Mouse (Mus musculus): ENCODE data around the gene Foxa1. TPM values are rescaled to one million over a fixed set of nuclear protein-coding genes. Genes with fewer than 3 reads are reported as not detected.

Gene Foxa1
- 1.2 and 1.3 TPM in 2 replicates for polyA plus RNA-seq (2011; ENCODE audit: insufficient read length, low read depth, missing spikeins)

- H3K4me1 ChIP-seq (ENCODE audit: control insufficient read depth, insufficient read depth, low read length): no peaks in the 10 kb centered on the region
- H3K4me3 ChIP-seq (ENCODE audit: insufficient read depth, low read length): 0 out of 2 replicates have a peak within 1 kb of the TSS, but pooled peaks have one; percentile 11
- no peak for TF ChIP-seq CTCF (IDR thresholded peaks at IDR 0.05; ENCODE audit: borderline replicate concordance, insufficient read depth, low read length)
- TF ChIP-seq POLR2A (IDR thresholded peaks at IDR 0.05; ENCODE audit: low read depth, low read length): no peak
- H3K27ac ChIP-seq (ENCODE audit: insufficient read depth, low read length): no peak within 1 kb of the TSS
These were observed at the start of gene Foxa1 for GRCm38 (mm10) chr12:57546415-57547201. Gene Foxa1 (minus strand): TSS chr12:57546916.

- Histone ChIP-seq H3K4me1 (ENCODE audit: control insufficient read depth, insufficient read depth, low read length) (no peaks in the 10 kb centered on the region), H3K4me3 (ENCODE audit: insufficient read depth, low read length) (peak overlapping the region; percentile 10; the same call in 1 of the 2 replicates), H3K27ac (ENCODE audit: insufficient read depth, low read length) (no peak overlapping the region)
- TF ChIP-seq CTCF (IDR thresholded peaks at IDR 0.05; ENCODE audit: borderline replicate concordance, insufficient read depth, low read length): peak; percentile 23; the same call in 1 of the 2 replicates
- no peak for TF ChIP-seq POLR2A (IDR thresholded peaks at IDR 0.05; ENCODE audit: low read depth, low read length)
These were observed 29.4 kb upstream of the Foxa1 start for GRCm38 (mm10) chr12:57575931-57576628.

GRCm38 (mm10) chr12:57572415-57572814, 25.7 kb upstream of the Foxa1 start:
- Histone ChIP-seq H3K4me1 (ENCODE audit: control insufficient read depth, insufficient read depth, low read length) (no peaks in the 10 kb centered on the region), H3K27ac (ENCODE audit: insufficient read depth, low read length) (no peak overlapping the region), H3K4me3 (ENCODE audit: insufficient read depth, low read length) (no peak overlapping the region)
- TF ChIP-seq CTCF (IDR thresholded peaks at IDR 0.05; ENCODE audit: borderline replicate concordance, insufficient read depth, low read length) (no peak), POLR2A (IDR thresholded peaks at IDR 0.05; ENCODE audit: low read depth, low read length) (no peak)

GRCm38 (mm10) chr12:57571773-57572172, 25.1 kb upstream of the Foxa1 start:
- H3K4me1 ChIP-seq (ENCODE audit: control insufficient read depth, insufficient read depth, low read length): no peaks in the 10 kb centered on the region
- H3K4me3 ChIP-seq (ENCODE audit: insufficient read depth, low read length): no peak overlapping the region
- no peak overlapping the region for H3K27ac ChIP-seq (ENCODE audit: insufficient read depth, low read length)
- TF ChIP-seq CTCF (IDR thresholded peaks at IDR 0.05; ENCODE audit: borderline replicate concordance, insufficient read depth, low read length): no peak
- TF ChIP-seq POLR2A (IDR thresholded peaks at IDR 0.05; ENCODE audit: low read depth, low read length): no peak

GRCm38 (mm10) chr12:57563909-57564308, 17.2 kb upstream of the Foxa1 start, which contains the start of gene Ttc6:
Gene Ttc6 (plus strand): TSS chr12:57564113.
- Histone ChIP-seq H3K4me1 (ENCODE audit: control insufficient read depth, insufficient read depth, low read length) (no peaks in the 10 kb centered on the region), H3K27ac (ENCODE audit: insufficient read depth, low read length) (no peak within 1 kb of the TSS), H3K4me3 (ENCODE audit: insufficient read depth, low read length) (no peak within 1 kb of the TSS)
- TF ChIP-seq CTCF (IDR thresholded peaks at IDR 0.05; ENCODE audit: borderline replicate concordance, insufficient read depth, low read length) (no peak), POLR2A (IDR thresholded peaks at IDR 0.05; ENCODE audit: low read depth, low read length) (no peak)

- Histone ChIP-seq H3K27ac (ENCODE audit: insufficient read depth, low read length) (no peak overlapping the region), H3K4me1 (ENCODE audit: control insufficient read depth, insufficient read depth, low read length) (no peaks in the 10 kb centered on the region), H3K4me3 (ENCODE audit: insufficient read depth, low read length) (no peak overlapping the region)
- TF ChIP-seq POLR2A (IDR thresholded peaks at IDR 0.05; ENCODE audit: low read depth, low read length) (no peak), CTCF (IDR thresholded peaks at IDR 0.05; ENCODE audit: borderline replicate concordance, insufficient read depth, low read length) (no peak)
These were observed 7.4 kb upstream of the Foxa1 start for GRCm38 (mm10) chr12:57554091-57554490.

- no peak overlapping the region for H3K27ac ChIP-seq (ENCODE audit: insufficient read depth, low read length)
- H3K4me1 ChIP-seq (ENCODE audit: control insufficient read depth, insufficient read depth, low read length): no peaks in the 10 kb centered on the region
- no peak overlapping the region for H3K4me3 ChIP-seq (ENCODE audit: insufficient read depth, low read length)
- TF ChIP-seq CTCF (IDR thresholded peaks at IDR 0.05; ENCODE audit: borderline replicate concordance, insufficient read depth, low read length): no peak
- TF ChIP-seq POLR2A (IDR thresholded peaks at IDR 0.05; ENCODE audit: low read depth, low read length): no peak
These were observed 5.6 kb upstream of the Foxa1 start for GRCm38 (mm10) chr12:57552286-57552685.

- Histone ChIP-seq H3K4me1 (ENCODE audit: control insufficient read depth, insufficient read depth, low read length) (no peaks in the 10 kb centered on the region), H3K4me3 (ENCODE audit: insufficient read depth, low read length) (no peak overlapping the region), H3K27ac (ENCODE audit: insufficient read depth, low read length) (no peak overlapping the region)
- TF ChIP-seq POLR2A (IDR thresholded peaks at IDR 0.05; ENCODE audit: low read depth, low read length) (no peak), CTCF (IDR thresholded peaks at IDR 0.05; ENCODE audit: borderline replicate concordance, insufficient read depth, low read length) (no peak)
These were observed 4.2 kb upstream of the Foxa1 start for GRCm38 (mm10) chr12:57550881-57551280.

GRCm38 (mm10) chr12:57550181-57550808, 3.6 kb upstream of the Foxa1 start:
- H3K4me1 ChIP-seq (ENCODE audit: control insufficient read depth, insufficient read depth, low read length): no peaks in the 10 kb centered on the region
- no peak for TF ChIP-seq POLR2A (IDR thresholded peaks at IDR 0.05; ENCODE audit: low read depth, low read length)
- TF ChIP-seq CTCF (IDR thresholded peaks at IDR 0.05; ENCODE audit: borderline replicate concordance, insufficient read depth, low read length): no peak
- no peak overlapping the region for H3K4me3 ChIP-seq (ENCODE audit: insufficient read depth, low read length)
- no peak overlapping the region for H3K27ac ChIP-seq (ENCODE audit: insufficient read depth, low read length)

All from embryonic fibroblast, embryonic 13.5 days (primary cell).